Mouse (Mus musculus) heart, postnatal 36 days (tissue): ENCODE measurements around the gene Armc3. TPM values are rescaled to one million over a fixed set of nuclear protein-coding genes. Genes with fewer than 3 reads are reported as not detected.
"Not testable (repeated sequence)": the region's sequence is repeated elsewhere in the genome, so short reads cannot be mapped to it uniquely, and the experiment has no call there.

Source experiments
- DNase-seq, 2 experiments: peaks; one replicate each; pipeline ENCODE4 v3.0.0; 2021 to 2022
- intact Hi-C: fragments of 180-260 bp; cut with DNase I; formaldehyde crosslinking; loops from one replicate; pipeline ENCODE4 v1.15.1; 2025
- total RNA-seq, 2 experiments: library from RNA; stranded (reverse); gene quantifications; 2 replicates each; pipeline ENCODE4 v1.2.3; 2021

Armc3 gene
- total RNA-seq, 2 experiments from 2014 or later = not detected

- no peak for DNase-seq
- intact Hi-C loops = loop anchor here (10.0 kb wide), 3 partner anchors 275 to 915 kb away; partner anchors contain the start of genes 4930426L09Rik and Pip4k2a
Measured at GRCm38 (mm10) chr2:19269955-19270354, 70.9 kb downstream of the Armc3 start.

- intact Hi-C loops = loop anchor here (10.0 kb wide), 3 partner anchors 276 to 916 kb away; partner anchors contain the start of genes 4930426L09Rik and Pip4k2a
Measured at GRCm38 (mm10) chr2:19270709-19271120, 71.6 kb downstream of the Armc3 start.

GRCm38 (mm10) chr2:19274583-19274982 is 75.5 kb downstream of the Armc3 start:
- no peak for DNase-seq
- intact Hi-C loops = loop anchor here (10.0 kb wide), 3 partner anchors 280 to 920 kb away; partner anchors contain the start of genes 4930426L09Rik and Pip4k2a

More at GRCm38 (mm10) chr2:19270709-19271120, 71.6 kb downstream of the Armc3 start:
- DNase-seq = no peak

- intact Hi-C loops = loop anchor here (1.0 to 10.0 kb wide), 9 partner anchors 66 to 1249 kb away; partner anchors contain the start of genes 4930426L09Rik, Msrb2 and Pip4k2a
- DNase-seq = peak; percentile 79 to 85
Measured at GRCm38 (mm10) chr2:19275602-19276539, 76.8 kb downstream of the Armc3 start.

- intact Hi-C loops = no loop called here
- no peak for DNase-seq
Measured at GRCm38 (mm10) chr2:19280331-19280730, 81.2 kb downstream of the Armc3 start.

- no peak for DNase-seq
- intact Hi-C loops = no loop called here
Measured at GRCm38 (mm10) chr2:19292366-19292765, 93.3 kb downstream of the Armc3 start.

- intact Hi-C loops = no loop called here
- no peak for DNase-seq
Measured at GRCm38 (mm10) chr2:19300345-19301089, 101.4 kb downstream of the Armc3 start.

- no peak for DNase-seq
- intact Hi-C loops = no loop called here
Measured at GRCm38 (mm10) chr2:19301251-19301650, 102.1 kb downstream of the Armc3 start.

GRCm38 (mm10) chr2:19303087-19303486 is 104.0 kb downstream of the Armc3 start:
- intact Hi-C loops = not testable (repeated sequence)

GRCm38 (mm10) chr2:19310498-19310897 is 111.4 kb downstream of the Armc3 start:
- intact Hi-C loops = no loop called here
- DNase-seq = no peak

More at GRCm38 (mm10) chr2:19303087-19303486, 104.0 kb downstream of the Armc3 start:
- DNase-seq = not testable (repeated sequence)

- intact Hi-C loops = no loop called here
- no peak for DNase-seq
Measured at GRCm38 (mm10) chr2:19316056-19316455, 117.0 kb downstream of the Armc3 start.

GRCm38 (mm10) chr2:19316691-19317090 is 117.6 kb downstream of the Armc3 start:
- intact Hi-C loops = no loop called here
- DNase-seq = no peak

GRCm38 (mm10) chr2:19317151-19317812 is 118.2 kb downstream of the Armc3 start:
- intact Hi-C loops, DNase-seq: not testable (repeated sequence)

- no peak for DNase-seq
Measured at GRCm38 (mm10) chr2:19318499-19318898, 119.4 kb downstream of the Armc3 start.

GRCm38 (mm10) chr2:19319284-19319683 is 120.2 kb downstream of the Armc3 start:
- intact Hi-C loops = no loop called here
- no peak for DNase-seq

More at GRCm38 (mm10) chr2:19318499-19318898, 119.4 kb downstream of the Armc3 start:
- intact Hi-C loops = no loop called here

- DNase-seq = no peak
- intact Hi-C loops = no loop called here
Measured at GRCm38 (mm10) chr2:19322448-19322847, 123.3 kb downstream of the Armc3 start.

GRCm38 (mm10) chr2:19326376-19326775 is 127.3 kb downstream of the Armc3 start:
- intact Hi-C loops = no loop called here
- DNase-seq = no peak

GRCm38 (mm10) chr2:19327811-19328210 is 128.7 kb downstream of the Armc3 start:
- DNase-seq = no peak
- intact Hi-C loops = no loop called here

- intact Hi-C loops = loop anchor here (5.0 to 10.0 kb wide), 4 partner anchors 67 to 1919 kb away; no protein-coding TSS in a partner anchor
- DNase-seq = peak; percentile 18 to 43
Measured at GRCm38 (mm10) chr2:19343901-19344635, 145.0 kb downstream of the Armc3 start.
